Mouse (Mus musculus): ENCODE results near the gene Ppp1r12b. TPM values are rescaled to one million over a fixed set of nuclear protein-coding genes. Genes with fewer than 3 reads are reported as not detected.

Gene Ppp1r12b
- total RNA-seq, 1 experiment = 5.4 TPM

DNA sequence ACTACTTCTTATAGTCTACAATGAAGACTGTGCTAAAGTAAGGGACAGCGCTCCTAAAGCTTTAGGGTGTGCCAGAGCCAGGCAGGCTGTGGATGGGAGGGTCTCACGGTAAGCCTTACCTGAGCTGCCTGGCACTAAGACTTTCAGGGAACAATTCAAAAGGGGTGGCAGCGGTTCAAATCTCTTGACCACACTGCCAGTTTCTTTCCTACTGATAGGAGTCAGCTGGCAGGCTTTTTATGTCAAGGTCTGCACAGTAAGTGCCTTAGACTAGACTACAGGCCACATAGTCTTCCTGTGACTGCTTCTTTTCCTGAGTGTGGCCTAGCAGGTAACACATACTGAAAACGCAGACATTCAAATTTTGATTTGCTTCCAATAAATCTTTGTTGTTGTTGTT is 192.5 kb downstream of the Ppp1r12b start:
- Histone ChIP-seq H3K4me1 (ENCODE audit: control insufficient read depth in 2 of 2, insufficient read depth in 2 of 2, low read length in 2 of 2, poor library complexity in 1 of 2) (no peaks in the 10 kb centered on the region), H3K9me3 (ENCODE audit: control insufficient read depth, insufficient read depth, low read depth, low read length) (no peaks in the 10 kb centered on the region), H3K4me3 (ENCODE audit: insufficient read depth in 1 of 2, low read depth in 1 of 2, low read length in 2 of 2, poor library complexity in 1 of 2, severe bottlenecking in 1 of 2) (no peak overlapping the region), H3K36me3 (ENCODE audit: control insufficient read depth, insufficient read depth, low read length, poor library complexity, severe bottlenecking) (no peaks in the 10 kb centered on the region), H3K9ac (ENCODE audit: insufficient read depth, low read depth, low read length, poor library complexity, severe bottlenecking) (no peak overlapping the region), H3K27ac (ENCODE audit: insufficient read depth, low read depth, low read length, poor library complexity, severe bottlenecking) (no peak overlapping the region)
- in situ Hi-C loops (cut with MboI; ENCODE audit: low sequenced_read_pairs in 2 of 2, unreplicated experiment in 2 of 2) = no loop called here
- no peak for TF ChIP-seq HCFC1 (IDR thresholded peaks at IDR 0.05; ENCODE audit: borderline replicate concordance, insufficient read depth, low read length)
- no peak for TF ChIP-seq ZC3H11A (IDR thresholded peaks at IDR 0.05; ENCODE audit: borderline replicate concordance, low read depth, low read length)
- no peak for TF ChIP-seq ZNF384 (IDR thresholded peaks at IDR 0.05; ENCODE audit: low read depth, low read length)
- TF ChIP-seq CHD2 (IDR thresholded peaks at IDR 0.05; ENCODE audit: low read depth, low read length) = no peak
- TF ChIP-seq MAFK (IDR thresholded peaks at IDR 0.05; ENCODE audit: insufficient read depth, low read depth, low read length) = no peak
- DNase-seq (ENCODE audit: low read depth, low spot score) = no peak

DNA sequence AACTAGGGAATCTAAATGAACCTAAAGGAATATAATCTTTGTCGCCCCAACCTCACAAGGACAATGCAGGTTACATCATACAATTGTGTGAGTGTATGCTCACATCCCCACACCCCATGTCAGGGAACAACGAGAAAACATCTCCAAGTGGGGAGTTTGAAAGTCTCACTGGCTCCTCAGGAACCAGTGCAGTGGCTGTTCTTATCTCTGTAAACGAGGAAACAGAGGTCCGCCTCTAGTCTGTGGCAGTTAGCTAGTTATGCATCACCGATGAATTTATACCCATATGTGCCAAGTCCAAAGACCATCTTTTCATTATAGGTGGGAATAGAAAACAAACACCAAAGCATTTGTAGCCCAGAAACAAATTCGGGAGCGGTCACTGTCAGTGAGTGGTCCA is 194.2 kb downstream of the Ppp1r12b start:
- Histone ChIP-seq H3K9me3 (ENCODE audit: control insufficient read depth, insufficient read depth, low read depth, low read length) (no peaks in the 10 kb centered on the region), H3K9ac (ENCODE audit: insufficient read depth, low read depth, low read length, poor library complexity, severe bottlenecking) (no peak overlapping the region), H3K4me1 (ENCODE audit: control insufficient read depth in 2 of 2, insufficient read depth in 2 of 2, low read length in 2 of 2, poor library complexity in 1 of 2) (no peaks in the 10 kb centered on the region), H3K36me3 (ENCODE audit: control insufficient read depth, insufficient read depth, low read length, poor library complexity, severe bottlenecking) (no peaks in the 10 kb centered on the region), H3K4me3 (ENCODE audit: insufficient read depth in 1 of 2, low read depth in 1 of 2, low read length in 2 of 2, poor library complexity in 1 of 2, severe bottlenecking in 1 of 2) (no peak overlapping the region), H3K27ac (ENCODE audit: insufficient read depth, low read depth, low read length, poor library complexity, severe bottlenecking) (no peak overlapping the region)
- no peak for DNase-seq (ENCODE audit: low read depth, low spot score)
- TF ChIP-seq CHD2 (IDR thresholded peaks at IDR 0.05; ENCODE audit: low read depth, low read length) (no peak), MAFK (IDR thresholded peaks at IDR 0.05; ENCODE audit: insufficient read depth, low read depth, low read length) (no peak), HCFC1 (IDR thresholded peaks at IDR 0.05; ENCODE audit: borderline replicate concordance, insufficient read depth, low read length) (no peak), ZC3H11A (IDR thresholded peaks at IDR 0.05; ENCODE audit: borderline replicate concordance, low read depth, low read length) (no peak), ZNF384 (IDR thresholded peaks at IDR 0.05; ENCODE audit: low read depth, low read length) (no peak)
- in situ Hi-C loops (cut with MboI; ENCODE audit: low sequenced_read_pairs in 2 of 2, unreplicated experiment in 2 of 2) = no loop called here

DNA sequence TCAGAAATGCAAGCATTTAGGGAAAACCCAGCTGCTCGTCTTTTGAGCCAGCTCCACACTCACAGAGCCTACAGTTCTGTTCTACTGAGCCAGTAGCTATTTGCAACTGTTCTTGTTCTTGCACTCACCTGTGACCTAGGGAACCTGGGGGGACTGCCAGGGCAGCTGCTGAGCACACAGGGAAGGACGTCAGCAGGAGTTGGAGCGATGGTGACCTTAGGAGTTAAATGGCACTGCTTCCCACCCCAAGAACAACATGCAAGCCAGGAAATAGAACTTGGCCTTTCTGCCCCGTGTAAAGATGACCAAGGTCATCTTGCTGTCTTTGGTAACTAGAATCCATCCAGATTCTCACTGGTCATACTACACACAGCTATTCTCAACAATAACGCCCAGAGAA is 195.1 kb downstream of the Ppp1r12b start:
- in situ Hi-C loops (cut with MboI; ENCODE audit: low sequenced_read_pairs in 2 of 2, unreplicated experiment in 2 of 2) = no loop called here
- DNase-seq (ENCODE audit: low read depth, low spot score) = no peak
- Histone ChIP-seq H3K4me1 (ENCODE audit: control insufficient read depth in 2 of 2, insufficient read depth in 2 of 2, low read length in 2 of 2, poor library complexity in 1 of 2) (no peaks in the 10 kb centered on the region), H3K27ac (ENCODE audit: insufficient read depth, low read depth, low read length, poor library complexity, severe bottlenecking) (no peak overlapping the region), H3K9ac (ENCODE audit: insufficient read depth, low read depth, low read length, poor library complexity, severe bottlenecking) (no peak overlapping the region), H3K36me3 (ENCODE audit: control insufficient read depth, insufficient read depth, low read length, poor library complexity, severe bottlenecking) (no peaks in the 10 kb centered on the region), H3K4me3 (ENCODE audit: insufficient read depth in 1 of 2, low read depth in 1 of 2, low read length in 2 of 2, poor library complexity in 1 of 2, severe bottlenecking in 1 of 2) (no peak overlapping the region), H3K9me3 (ENCODE audit: control insufficient read depth, insufficient read depth, low read depth, low read length) (no peaks in the 10 kb centered on the region)
- no peak for TF ChIP-seq ZNF384 (IDR thresholded peaks at IDR 0.05; ENCODE audit: low read depth, low read length)
- no peak for TF ChIP-seq ZC3H11A (IDR thresholded peaks at IDR 0.05; ENCODE audit: borderline replicate concordance, low read depth, low read length)
- TF ChIP-seq HCFC1 (IDR thresholded peaks at IDR 0.05; ENCODE audit: borderline replicate concordance, insufficient read depth, low read length) = no peak
- no peak for TF ChIP-seq MAFK (IDR thresholded peaks at IDR 0.05; ENCODE audit: insufficient read depth, low read depth, low read length)
- TF ChIP-seq CHD2 (IDR thresholded peaks at IDR 0.05; ENCODE audit: low read depth, low read length) = no peak

DNA sequence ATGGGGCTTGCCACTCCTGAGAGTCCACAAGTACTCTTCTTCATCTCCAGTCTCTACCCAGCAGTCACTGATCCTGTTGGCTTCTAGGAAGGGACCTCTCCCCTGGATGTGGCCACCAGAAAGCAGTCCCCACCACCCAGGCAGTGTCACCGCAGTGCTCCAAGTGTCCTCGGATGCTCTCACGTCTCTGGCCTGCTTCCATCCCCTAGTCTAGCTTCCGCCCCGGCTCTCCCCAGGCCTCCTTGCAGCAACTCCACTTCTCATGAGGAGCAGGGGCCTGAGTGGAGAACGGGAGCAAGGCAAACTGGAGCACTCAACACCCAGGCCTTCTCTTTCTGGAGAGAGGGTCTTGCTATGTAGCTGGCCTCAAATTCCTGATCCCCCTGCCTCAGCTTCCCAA is 196.6 kb downstream of the Ppp1r12b start:
- Histone ChIP-seq H3K27ac (ENCODE audit: insufficient read depth, low read depth, low read length, poor library complexity, severe bottlenecking) (no peak overlapping the region), H3K9me3 (ENCODE audit: control insufficient read depth, insufficient read depth, low read depth, low read length) (no peaks in the 10 kb centered on the region), H3K4me1 (ENCODE audit: control insufficient read depth in 2 of 2, insufficient read depth in 2 of 2, low read length in 2 of 2, poor library complexity in 1 of 2) (no peaks in the 10 kb centered on the region), H3K36me3 (ENCODE audit: control insufficient read depth, insufficient read depth, low read length, poor library complexity, severe bottlenecking) (no peaks in the 10 kb centered on the region), H3K4me3 (ENCODE audit: insufficient read depth in 1 of 2, low read depth in 1 of 2, low read length in 2 of 2, poor library complexity in 1 of 2, severe bottlenecking in 1 of 2) (no peak overlapping the region), H3K9ac (ENCODE audit: insufficient read depth, low read depth, low read length, poor library complexity, severe bottlenecking) (no peak overlapping the region)
- TF ChIP-seq CHD2 (IDR thresholded peaks at IDR 0.05; ENCODE audit: low read depth, low read length) (no peak), ZC3H11A (IDR thresholded peaks at IDR 0.05; ENCODE audit: borderline replicate concordance, low read depth, low read length) (no peak), HCFC1 (IDR thresholded peaks at IDR 0.05; ENCODE audit: borderline replicate concordance, insufficient read depth, low read length) (no peak), MAFK (IDR thresholded peaks at IDR 0.05; ENCODE audit: insufficient read depth, low read depth, low read length) (no peak), ZNF384 (IDR thresholded peaks at IDR 0.05; ENCODE audit: low read depth, low read length) (no peak)
- DNase-seq (ENCODE audit: low read depth, low spot score) = no peak
- in situ Hi-C loops (cut with MboI; ENCODE audit: low sequenced_read_pairs in 2 of 2, unreplicated experiment in 2 of 2) = no loop called here

DNA sequence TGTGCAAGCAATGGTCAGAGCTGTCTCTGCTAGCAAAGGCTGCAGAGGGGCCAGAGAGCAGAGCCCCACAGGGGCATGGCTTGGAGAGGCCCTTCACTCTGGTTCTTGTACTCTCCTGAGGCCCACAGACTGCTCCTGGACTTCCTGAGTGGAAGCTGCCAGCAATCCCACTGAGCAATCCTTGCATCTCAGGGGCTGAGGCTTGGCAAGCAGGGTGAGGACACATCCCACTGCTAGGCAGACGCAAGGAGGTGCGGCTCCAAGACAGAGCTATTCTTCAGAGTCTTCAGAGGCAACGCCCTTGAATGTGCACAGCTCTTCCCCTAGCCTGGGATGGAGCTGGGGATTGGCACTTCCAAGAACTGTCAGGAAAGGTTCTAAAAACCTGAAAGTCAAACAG is 198.5 kb downstream of the Ppp1r12b start:
- no peak overlapping the region for H3K9ac ChIP-seq (ENCODE audit: insufficient read depth, low read depth, low read length, poor library complexity, severe bottlenecking)
- in situ Hi-C loops (cut with MboI; ENCODE audit: low sequenced_read_pairs in 2 of 2, unreplicated experiment in 2 of 2) = no loop called here
- H3K4me3 ChIP-seq (ENCODE audit: insufficient read depth in 1 of 2, low read depth in 1 of 2, low read length in 2 of 2, poor library complexity in 1 of 2, severe bottlenecking in 1 of 2) = no peak overlapping the region
- no peak for DNase-seq (ENCODE audit: low read depth, low spot score)
- no peaks in the 10 kb centered on the region for H3K36me3 ChIP-seq (ENCODE audit: control insufficient read depth, insufficient read depth, low read length, poor library complexity, severe bottlenecking)
- H3K9me3 ChIP-seq (ENCODE audit: control insufficient read depth, insufficient read depth, low read depth, low read length) = no peaks in the 10 kb centered on the region
- TF ChIP-seq MAFK (IDR thresholded peaks at IDR 0.05; ENCODE audit: insufficient read depth, low read depth, low read length) (no peak), CHD2 (IDR thresholded peaks at IDR 0.05; ENCODE audit: low read depth, low read length) (no peak), ZC3H11A (IDR thresholded peaks at IDR 0.05; ENCODE audit: borderline replicate concordance, low read depth, low read length) (no peak), HCFC1 (IDR thresholded peaks at IDR 0.05; ENCODE audit: borderline replicate concordance, insufficient read depth, low read length) (no peak), ZNF384 (IDR thresholded peaks at IDR 0.05; ENCODE audit: low read depth, low read length) (no peak)
- no peak overlapping the region for H3K27ac ChIP-seq (ENCODE audit: insufficient read depth, low read depth, low read length, poor library complexity, severe bottlenecking)
- no peaks in the 10 kb centered on the region for H3K4me1 ChIP-seq (ENCODE audit: control insufficient read depth in 2 of 2, insufficient read depth in 2 of 2, low read length in 2 of 2, poor library complexity in 1 of 2)

Data from ES-E14 (cell line).